Mouse (Mus musculus) lung, postnatal 10 days (tissue): ENCODE results near the gene Ccdc162.
A peak's percentile ranks its signal among the peaks of the same experiment; 100 is the strongest.

Source experiments
- DNase-seq: peaks from one replicate; pipeline ENCODE4 v3.0.0; 2021

Ccdc162 gene

DNA sequence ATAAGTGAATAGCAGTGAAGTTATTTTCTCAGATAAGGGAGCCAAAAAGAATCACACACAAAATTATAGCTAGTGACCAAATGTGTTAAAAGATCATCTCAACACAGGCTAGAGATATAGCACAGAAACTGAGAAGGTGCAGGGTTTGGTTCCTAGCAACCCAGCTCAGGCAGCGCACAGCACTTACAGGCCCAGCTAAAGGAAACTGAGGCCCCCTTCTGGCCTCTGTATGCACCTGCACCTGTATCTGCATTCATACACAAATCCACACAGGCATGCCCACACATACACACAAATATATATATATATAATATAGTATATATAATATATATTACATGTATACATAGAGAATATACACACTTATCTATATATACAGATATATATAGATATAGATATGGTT is 84.4 kb downstream of the Ccdc162 start:
- no peak for DNase-seq

DNA sequence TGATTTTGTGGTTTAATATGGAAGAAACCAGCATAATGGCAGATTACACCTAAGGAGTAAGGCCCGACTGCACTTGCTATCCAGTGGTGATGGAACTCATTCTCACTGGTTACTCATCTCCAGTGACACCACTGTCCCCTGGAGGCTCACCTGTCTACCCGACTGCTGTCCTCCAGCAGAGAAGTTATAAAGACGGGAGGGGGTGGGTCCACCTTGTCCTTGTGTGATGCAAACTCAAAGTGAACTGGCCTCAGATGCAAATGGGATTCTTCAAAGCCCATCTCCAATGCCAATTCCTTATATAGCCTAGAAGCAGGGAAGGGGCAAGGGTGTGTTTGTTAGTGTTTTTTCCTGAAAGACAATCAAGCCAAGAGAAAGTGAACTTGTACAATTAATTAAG is 89.4 kb downstream of the Ccdc162 start:
- no peak for DNase-seq

DNA sequence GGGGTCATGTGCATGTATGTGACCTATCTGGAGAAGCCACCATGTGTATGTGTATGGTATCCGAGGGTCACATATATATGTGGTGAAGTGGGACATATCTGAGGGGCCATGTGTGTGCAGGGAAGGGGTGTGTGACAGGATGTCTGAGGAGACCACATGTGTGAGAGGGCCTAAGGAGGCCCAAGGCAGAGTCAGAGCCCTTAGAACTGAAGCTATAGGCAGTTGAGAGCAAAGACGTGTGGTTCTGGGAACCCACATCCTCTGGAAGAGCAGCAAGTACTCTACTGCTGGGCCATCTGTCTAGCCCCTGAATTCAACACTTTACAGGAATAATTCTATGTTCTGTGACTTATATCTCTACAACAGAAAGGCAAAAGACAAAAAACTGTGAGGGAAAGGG is 96.4 kb downstream of the Ccdc162 start:
- no peak for DNase-seq

DNA sequence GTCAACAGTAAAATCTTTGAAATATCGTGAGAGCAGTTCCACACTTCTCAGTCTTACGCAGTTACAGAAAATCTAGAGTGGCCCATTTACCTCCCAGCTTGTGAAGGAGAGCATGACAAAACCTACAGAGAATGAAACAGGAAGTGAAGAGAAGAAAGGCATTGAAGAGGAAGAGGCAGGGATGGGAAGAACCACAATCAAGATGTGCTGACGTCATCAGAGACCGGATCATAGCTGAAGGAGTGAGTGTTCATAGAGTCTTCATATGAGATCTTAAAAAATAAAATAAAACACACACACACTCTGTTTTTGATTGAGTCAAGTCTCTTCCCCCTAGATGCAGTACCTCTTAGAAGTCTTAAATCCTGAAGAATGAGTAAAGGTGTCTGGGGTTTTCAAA is 100.9 kb downstream of the Ccdc162 start:
- no peak for DNase-seq

DNA sequence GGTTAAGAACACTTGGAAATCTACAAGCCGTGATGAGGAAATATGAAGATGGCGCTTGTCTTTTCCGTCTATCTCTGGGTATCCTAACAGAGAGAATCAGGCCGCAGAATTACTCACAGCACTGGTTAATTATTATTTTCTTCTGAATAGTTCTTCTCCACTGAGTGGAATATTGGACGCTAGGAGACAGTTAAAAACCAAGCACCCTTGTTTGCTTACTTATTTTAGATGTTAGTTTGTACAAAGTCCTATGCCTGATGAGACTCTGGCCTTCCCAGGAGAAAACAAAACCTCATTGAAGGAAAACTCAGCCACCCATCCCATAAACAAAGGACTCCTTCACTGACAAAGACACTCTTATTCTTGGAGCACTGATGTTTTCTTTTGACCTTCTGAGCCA is 104.5 kb downstream of the Ccdc162 start:
- no peak for DNase-seq

DNA sequence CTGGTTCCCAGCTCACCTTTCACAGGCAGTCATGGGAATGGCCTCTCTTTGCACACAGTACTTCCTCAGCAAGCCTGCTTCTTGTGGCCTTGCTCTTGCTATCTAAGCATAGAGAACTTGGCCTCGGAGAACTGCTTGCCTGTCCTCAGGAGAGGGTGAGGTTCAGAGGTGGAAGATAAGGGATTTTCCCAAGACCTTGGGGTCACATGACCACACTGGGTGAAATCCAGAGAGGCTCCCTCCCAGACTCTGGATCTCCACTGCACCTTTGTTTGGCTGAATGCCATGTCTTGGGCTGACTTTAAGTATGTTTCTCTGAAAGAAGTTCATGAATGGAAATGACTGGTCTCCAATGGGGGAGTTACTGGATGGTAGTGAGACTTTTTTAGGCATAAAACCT is 107.0 kb downstream of the Ccdc162 start:
- no peak for DNase-seq

DNA sequence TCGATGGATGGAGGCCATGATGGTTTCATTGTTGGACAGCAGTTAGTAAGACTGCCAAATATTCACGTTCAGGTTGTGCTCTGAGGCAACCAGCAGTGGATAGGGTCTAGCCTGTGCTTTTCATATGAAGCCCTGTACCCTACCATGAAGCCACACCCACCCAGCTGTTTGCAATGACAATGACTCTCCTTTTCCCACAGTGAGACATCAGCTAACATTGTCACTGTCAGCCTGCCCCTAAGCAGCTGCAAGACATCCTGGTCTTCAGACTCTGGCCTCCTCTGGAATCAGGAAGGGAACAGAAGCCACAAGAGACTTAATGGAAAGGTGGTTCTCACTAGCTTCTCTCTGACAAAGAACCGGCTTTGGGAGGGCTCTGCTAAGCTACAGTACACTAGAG is 107.9 kb downstream of the Ccdc162 start:
- no peak for DNase-seq

DNA sequence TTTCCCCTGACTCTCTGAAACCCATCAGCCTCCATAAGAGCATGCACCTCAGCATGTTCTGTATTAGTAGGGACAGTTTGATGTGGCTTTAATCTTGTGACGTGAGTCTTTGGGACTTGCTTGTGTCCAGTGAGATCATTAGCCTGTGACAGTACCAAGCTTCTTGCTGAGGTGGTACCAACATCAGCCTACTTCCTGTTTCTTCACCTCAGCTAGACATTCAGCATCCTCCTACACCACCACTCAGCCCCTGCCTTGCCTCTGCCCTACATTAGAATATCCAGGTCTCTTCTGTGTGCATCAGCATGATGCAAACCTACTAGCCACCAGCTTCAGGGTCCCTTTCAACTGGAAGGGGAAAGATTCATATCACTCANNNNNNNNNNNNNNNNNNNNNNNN is 113.8 kb downstream of the Ccdc162 start:
- no peak for DNase-seq

DNA sequence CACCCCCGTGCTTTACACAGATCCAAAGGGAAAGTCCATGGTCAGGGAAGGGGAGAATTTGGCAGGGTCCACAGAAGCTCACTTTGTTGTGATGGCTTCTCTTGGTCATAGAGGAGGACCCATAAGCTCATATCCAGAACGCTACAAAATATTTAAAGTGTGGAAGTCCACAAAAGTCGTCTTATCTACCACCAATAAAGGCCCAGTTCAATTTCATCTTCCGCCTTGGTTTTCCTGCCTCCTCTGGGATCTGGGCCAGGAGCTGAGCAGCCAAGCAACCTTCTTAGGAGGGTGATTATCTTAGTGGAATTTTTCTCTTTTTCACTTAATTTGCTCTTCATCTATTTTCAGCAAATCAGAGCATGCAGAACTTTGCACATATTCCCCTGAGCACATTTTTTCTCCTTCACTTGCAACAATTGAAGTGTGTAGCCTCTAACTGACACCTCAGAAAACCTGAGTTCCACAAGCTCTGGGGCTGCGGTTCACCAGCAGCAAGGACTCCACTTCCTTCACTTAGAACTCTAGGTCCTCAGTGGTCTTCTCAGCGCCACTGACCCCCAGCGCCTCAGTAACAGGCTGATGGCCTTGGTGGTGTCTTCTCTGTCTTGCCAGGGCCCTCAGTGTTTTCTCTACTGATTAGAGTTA is 114.4 kb downstream of the Ccdc162 start:
- peak; percentile 22 for DNase-seq

DNA sequence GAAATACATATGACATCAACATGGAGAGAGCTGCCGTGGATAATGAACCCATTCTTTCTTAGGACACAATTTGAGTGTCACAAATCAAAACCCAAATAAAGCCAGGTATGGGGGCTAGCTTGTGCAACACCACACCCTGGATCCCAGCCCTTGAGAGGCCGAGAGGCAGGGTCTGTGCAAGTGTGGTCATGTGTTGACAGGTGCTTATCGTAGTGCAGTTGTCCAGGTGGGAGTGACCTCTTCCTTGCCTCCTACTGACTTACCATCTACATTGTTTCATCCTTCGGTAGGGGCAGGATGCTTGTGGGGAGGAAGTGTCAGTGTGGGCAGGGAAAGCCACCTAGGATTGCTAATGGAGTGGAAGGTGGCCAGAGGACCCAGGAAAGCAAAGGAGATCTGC is 115.1 kb downstream of the Ccdc162 start:
- no peak for DNase-seq

DNA sequence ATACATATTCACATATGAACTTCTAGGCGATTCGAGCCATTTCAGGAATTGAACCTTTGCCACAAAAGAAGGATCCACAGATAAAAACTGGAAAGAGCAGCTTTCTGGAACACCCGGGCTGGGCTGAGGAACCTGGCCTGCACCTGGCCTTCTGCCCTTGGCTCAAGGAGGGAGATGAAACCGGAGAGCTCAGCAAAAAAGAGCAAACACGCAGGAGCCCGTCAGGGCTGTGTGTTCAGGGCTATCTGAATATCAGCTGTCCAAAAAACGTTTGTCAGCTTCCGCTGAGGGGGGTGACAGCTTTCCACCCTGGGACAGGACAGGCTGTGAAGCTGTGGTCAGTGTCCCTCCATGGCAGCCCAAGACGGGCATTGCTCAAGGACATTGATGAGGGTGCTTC is 117.4 kb downstream of the Ccdc162 start:
- no peak for DNase-seq

DNA sequence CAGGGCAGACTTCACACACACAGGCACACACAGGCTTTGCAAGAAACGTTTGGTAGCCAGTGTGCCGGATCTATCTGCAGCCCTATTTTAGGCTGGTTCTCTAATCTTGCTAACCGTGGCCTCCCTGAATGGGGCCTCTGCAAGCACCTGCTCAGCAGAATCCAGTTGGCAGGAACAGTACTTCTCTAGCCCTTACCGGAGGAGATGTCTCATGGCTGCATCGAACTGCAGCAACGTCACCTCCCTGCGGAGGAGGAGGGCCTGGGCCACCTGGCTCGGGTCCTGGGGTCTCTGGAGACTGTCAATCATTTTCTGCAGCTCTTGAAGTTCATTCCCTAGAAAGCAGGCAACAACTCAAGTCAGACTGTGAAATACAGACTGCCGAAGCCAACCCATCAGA is 118.2 kb downstream of the Ccdc162 start:
- DNase-seq = no peak

DNA sequence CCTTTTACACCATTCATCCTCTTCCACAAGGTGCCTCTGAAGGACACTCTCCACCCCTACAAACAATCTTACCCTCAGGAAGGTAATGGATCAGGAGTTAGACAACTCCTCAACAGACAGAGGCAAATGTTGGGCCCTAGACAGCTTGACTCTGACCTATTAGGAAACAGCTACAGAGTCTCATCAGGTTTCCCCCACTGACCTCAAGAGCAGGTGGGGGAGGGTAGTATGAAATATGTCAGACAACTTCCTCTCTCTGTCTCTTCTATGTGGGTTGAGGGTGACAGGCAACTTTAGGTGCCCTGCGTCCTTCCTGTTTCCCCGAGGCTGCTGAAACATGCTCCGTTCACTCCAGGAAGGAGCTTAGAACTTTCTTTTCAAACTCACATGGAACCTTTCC is 120.9 kb downstream of the Ccdc162 start:
- peak; percentile 18 for DNase-seq

DNA sequence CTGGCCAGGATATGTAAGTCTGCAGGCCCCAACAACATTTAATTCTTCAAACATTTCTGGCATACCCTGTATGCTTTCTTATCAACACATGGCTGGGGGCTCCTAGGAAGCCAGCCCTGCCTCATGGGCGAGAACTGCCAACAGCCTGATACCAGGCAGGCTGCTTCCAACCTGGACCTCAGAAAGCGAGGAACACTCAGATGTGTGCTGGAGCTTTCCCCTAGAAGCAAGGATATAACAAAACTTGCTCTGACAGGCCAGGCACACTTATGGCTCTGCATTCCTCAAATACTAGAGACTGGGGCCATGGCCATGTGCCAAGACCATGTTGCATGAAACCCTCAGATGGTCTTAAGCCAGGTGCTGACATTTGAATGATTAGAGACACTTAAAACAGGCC is 121.5 kb downstream of the Ccdc162 start:
- DNase-seq = peak; percentile 26

DNA sequence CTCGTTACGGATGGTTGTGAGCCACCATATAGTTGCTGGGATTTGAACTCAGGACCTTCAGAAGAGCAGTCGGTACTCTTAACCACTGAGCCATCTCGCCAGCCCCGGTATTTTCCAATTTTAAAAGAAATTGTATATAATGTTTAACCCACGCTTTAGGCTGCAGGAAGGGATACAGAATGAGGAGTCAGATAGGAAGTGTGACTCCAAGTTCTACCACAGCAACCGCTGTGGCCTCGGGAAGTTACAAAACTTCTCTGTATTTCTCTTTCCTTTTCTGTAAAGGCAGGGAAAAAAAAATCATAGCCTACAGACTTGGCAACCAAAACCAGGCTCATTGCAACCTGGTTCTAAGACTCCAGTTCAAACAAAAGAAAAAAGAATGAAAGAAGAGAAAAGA is 122.0 kb downstream of the Ccdc162 start:
- DNase-seq = no peak

DNA sequence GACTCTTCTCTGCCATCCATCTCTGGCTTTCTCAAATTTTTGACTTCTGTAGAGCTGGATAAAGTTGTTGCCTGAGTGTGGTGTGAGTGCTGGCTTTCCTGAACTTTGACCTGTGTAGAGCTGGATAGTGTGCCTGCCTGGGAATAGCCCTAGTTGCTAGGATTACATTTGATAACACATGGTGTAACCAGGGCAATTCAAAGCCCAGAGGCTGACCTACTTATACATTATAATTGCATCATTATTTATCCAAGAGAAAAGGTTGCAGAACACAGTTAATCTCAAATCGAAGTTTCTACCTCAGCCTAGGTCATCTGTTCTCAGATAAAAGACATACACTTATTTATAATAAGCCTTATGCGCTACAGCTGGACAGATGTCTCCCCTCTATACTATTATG is 127.8 kb downstream of the Ccdc162 start:
- DNase-seq = no peak

DNA sequence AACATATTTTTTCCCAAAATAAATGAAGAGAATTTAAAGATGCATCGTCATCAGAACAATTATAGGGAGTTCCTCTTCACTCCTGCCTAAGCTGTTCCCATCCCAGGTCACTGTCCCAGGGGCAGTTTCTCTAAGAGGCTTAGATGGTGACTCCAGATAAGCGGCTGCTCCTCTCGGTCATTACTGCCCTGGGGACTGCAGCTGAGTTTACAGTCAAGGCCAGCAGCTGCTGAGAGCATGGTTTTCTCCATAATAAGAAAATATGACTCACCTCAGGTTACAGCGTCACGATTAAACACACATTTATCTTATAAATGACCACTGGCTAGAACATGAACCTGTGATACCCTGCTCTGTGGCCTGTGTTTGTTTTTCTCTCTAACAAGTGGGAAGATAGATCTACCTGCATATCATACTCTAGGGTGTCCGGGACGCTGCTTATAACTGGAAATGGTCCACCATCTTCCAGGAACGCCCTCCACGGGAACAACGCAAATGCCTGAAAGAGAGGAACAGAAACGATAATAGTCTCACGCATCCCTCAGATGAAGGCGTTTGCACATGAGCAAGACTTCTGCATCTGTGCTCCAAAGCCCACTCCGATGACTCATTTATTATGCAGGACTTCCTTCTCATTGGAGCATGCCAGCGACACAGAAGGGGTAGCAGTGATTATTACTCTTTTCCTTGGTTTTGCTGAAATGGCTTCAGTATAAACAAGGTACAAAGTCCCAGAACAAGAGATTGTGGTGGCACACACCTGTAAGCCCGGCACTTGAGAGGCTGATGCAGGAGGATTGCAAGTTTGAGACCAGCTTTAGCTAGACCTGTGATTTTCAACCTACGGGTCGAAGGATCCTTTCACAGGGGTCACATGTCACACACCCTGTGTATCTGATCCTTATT is 129.2 kb downstream of the Ccdc162 start:
- DNase-seq = no peak

DNA sequence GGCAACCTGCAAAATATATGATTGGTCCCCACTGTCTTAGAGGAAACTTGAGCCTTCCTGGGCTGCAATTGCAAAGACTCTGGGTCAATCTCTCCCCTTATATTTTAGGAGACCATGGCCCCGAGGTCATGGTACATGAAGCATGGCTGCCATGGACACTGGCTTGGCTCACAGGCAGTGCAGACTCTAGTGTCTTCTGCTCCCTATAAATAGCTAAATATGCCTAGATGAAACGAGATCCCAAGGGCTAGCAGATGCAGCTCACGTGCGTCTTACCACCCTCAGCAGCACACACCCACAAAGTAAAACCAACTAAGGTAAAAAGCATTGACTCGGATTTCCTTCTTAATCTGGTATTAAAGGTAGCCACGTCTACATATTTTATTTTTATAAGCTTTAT is 133.1 kb downstream of the Ccdc162 start:
- no peak for DNase-seq

DNA sequence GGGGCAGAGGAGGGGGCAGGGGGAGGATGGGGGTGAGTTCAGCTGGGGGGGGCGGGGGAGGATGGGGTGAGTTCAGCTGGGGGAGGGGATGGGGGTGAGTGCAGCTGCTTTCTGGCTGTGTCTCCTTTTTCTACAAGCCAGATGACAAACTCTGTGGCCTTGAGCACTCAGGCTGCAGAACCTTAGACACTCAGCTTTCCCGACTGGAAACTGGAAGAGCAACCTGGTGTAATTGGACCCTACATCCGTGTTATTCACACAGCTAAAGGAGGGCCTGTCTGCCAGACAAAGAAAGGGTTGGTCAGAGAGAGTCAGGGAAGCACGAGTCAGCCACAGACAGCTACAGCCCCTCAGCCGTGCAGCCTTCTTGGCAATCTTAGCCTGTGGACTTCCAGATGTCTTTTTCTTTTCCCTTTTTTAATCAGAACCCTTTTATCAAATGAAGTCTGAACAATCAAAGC is 133.5 kb downstream of the Ccdc162 start:
- DNase-seq = no peak

DNA sequence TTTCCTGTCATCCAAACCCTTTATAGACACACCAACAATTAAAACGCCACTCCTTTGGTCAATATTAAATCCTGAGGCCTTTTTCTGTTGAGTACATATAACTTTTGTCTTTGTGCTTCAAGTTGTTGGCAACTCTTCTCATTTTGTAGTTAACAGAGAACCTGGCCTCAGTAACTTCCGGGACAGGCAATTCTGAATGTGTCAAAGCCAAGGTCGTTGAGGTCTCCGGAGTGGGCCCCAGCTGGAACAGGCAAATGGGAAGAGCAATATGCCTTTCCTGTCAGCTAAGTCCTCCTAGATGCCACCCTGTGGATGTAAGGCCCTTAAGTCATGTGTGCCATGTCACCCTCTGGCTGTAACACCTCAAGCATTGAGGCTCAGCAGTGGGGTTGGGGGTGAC is 136.0 kb downstream of the Ccdc162 start:
- no peak for DNase-seq

DNA sequence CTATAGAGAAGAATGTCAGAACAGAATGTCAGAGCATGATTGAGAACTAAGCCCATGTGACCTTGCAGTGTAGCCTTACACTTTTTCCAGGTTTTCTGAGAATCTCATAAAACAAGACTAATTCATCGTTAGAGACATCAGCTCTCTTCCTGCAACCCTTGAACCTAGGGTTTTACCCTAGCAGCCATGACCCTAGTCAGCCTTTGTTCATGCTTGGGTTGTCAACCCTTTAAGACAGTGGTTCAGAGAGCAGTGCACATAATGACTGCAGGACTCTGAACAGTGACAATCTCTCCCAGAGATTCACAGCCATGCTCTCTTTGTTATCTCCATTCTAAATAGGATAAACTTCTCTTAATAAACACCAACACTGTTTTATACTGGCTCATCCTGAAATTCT is 137.9 kb downstream of the Ccdc162 start:
- DNase-seq = no peak

DNA sequence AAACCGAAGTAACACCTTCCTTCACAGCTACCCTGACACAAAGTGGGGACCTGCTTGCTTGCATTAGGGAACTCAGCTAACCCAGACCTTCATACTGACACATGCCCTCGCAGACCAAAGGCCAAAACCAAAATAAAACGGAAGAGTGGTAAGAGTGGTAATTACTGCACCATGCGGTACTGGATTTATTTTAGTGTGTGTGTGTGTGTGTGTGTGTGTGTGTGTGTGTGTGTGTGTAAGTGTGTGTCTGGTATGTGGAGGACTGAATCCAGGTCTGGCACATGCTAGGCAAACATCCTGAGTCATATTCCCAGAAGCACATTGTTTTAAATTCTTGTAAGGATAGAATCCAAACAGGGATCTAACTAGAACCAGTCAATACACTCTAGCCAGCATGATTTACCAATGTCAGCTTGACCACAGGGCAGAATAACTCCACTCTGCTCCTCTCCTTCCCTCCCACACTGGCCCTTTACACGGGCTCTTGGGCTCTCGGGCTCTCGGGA is 140.1 kb downstream of the Ccdc162 start:
- no peak for DNase-seq

DNA sequence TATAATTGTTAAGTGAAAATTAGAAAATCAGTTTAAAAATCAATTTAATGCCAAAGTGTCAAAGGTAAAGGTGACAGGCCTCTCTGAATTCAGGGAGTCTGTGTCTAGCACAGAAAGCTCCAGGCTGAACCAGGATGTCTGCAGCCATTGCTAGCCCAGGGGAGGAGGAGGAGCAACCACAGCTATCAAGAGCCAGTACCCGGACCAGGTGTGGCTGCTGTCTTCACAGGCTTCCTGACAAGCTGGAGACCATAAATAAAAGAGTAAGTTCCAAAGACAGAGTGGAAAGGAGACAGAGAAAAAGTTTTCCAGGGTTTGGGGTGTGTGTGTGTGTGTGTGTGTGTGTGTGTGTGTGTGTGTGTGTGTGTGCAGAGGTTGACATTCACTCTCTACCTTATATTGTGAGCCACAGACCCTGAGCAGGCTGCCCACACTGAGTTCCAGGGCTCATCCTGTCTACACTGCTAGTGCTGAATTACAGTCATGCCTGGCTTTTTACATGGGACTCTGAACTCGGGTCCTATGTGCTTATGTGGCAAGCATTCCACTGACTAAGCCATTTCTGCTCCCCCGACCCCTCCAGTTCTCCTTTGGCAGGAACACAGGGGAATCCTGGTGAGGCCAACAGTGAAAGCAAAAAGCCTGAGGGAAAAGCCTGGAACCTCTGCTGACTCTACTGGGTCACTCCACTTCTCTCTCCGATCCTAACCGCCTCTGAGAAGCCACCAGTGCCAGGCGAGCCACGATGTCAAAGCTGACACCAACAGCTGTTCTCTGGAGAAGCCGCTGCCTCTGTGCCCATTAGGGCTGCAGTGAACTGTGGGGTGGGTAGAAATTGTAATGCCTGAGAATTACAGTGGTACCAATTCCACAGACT is 140.7 kb downstream of the Ccdc162 start:
- peak; percentile 21 for DNase-seq
